Comparison of ENCODE assay signal across 8 mouse cellular contexts in genomic region chr13:48964850-48965249, GRCm38 (mm10). TPM values are rescaled to one million over a fixed set of nuclear protein-coding genes. Genes with fewer than 3 reads are reported as not detected.
DNase-seq lines count a peak whose midpoint lies in the region; ATAC-seq and TF ChIP-seq lines count a peak whose summit lies in the region.

No protein-coding gene starts in this region.

- no peak for DNase-seq in gastrocnemius, adult 2 months
- no peak for DNase-seq in gastrocnemius, adult 8-10 months (ENCODE audit: low spot score in 2 of 2)
- peak; percentile 34 for DNase-seq in CH12.LX (ENCODE audit: extremely low read depth)
- DNase-seq in hindbrain, embryonic 10.5 days (ENCODE audit: low spot score) = no peak
- DNase-seq in liver, postnatal 0 days = no peak
- no peak for DNase-seq in layer of hippocampus, adult 8-10 months (ENCODE audit: low spot score in 2 of 2)
- no peak for DNase-seq in urinary bladder, postnatal 36 days (ENCODE audit: low spot score in 2 of 2)
- DNase-seq in lung, postnatal 25 days (ENCODE audit: low spot score) = no peak

- dilution Hi-C loops in CH12.LX (cut with MboI; ENCODE audit: extremely low pct_ligation_motif_present, extremely low pct_unique_long_range_greater_than_20kb, low sequenced_read_pairs) = no loop called here

- H3K4me3 ChIP-seq in gastrocnemius, adult 2 months = peak overlapping the region; percentile 99
- peak overlapping the region; percentile 74 to 94 (median 79) for H3K4me3 ChIP-seq in CH12.LX (replicated peaks in 1 of 3; ENCODE audit: low read depth in 2 of 3, low read length in 2 of 3, poor library complexity in 1 of 3)
- peak overlapping the region; percentile 95 for H3K4me3 ChIP-seq in hindbrain, embryonic 10.5 days
- peak overlapping the region; percentile 70 for H3K4me3 ChIP-seq in liver, postnatal 0 days (ENCODE audit: low read depth, low read length)

- WGBS in hindbrain, embryonic 10.5 days = 84% methylated on average over 4 of the region's 4 CpGs
- 54% methylated on average over 4 of the region's 4 CpGs for WGBS in liver, postnatal 0 days (ENCODE audit: insufficient replicate concordance)

- no peak for TF ChIP-seq CTCF in gastrocnemius, adult 2 months (IDR thresholded peaks at IDR 0.05)
- TF ChIP-seq CTCF in CH12.LX (conservative IDR thresholded peaks at IDR 0.05 in 1 of 2, IDR thresholded peaks at IDR 0.05 in 1 of 2; ENCODE audit: low read depth in 2 of 2, low read length in 2 of 2) = no peak
- no peak for TF ChIP-seq CTCF in liver, postnatal 0 days (IDR thresholded peaks at IDR 0.05; ENCODE audit: low read depth)

- TF ChIP-seq EP300 in CH12.LX (IDR thresholded peaks at IDR 0.05; ENCODE audit: low read length) = 0 out of 2 replicates have a peak, but pooled peaks have one; percentile 12
- TF ChIP-seq EP300 in liver, postnatal 0 days (IDR thresholded peaks at IDR 0.05; ENCODE audit: low read depth) = no peak

- peak overlapping the region; percentile 99 for H3K27ac ChIP-seq in gastrocnemius, adult 2 months
- no peak overlapping the region for H3K27ac ChIP-seq in CH12.LX (ENCODE audit: insufficient read depth, low read depth)
- peak overlapping the region; percentile 50; the same call in 1 of the 2 replicates for H3K27ac ChIP-seq in hindbrain, embryonic 10.5 days
- peak overlapping the region; percentile 96 for H3K27ac ChIP-seq in liver, postnatal 0 days (ENCODE audit: low read depth)

- H3K9ac ChIP-seq in CH12.LX (ENCODE audit: insufficient read depth, low read depth) = peak overlapping the region; percentile 94
- H3K9ac ChIP-seq in liver, postnatal 0 days (replicated peaks) = peak overlapping the region; percentile 98; the same call in 1 of the 2 replicates

- H3K4me1 ChIP-seq in CH12.LX (ENCODE audit: control insufficient read depth in 1 of 2, insufficient read depth in 2 of 2) = peaks cover 16 to 49% of the 10 kb centered on the region in 2 experiments
- peaks cover 54% of the 10 kb centered on the region for H3K4me1 ChIP-seq in hindbrain, embryonic 10.5 days (replicated peaks)
- H3K4me1 ChIP-seq in liver, postnatal 0 days (ENCODE audit: insufficient read depth) = peaks cover 56% of the 10 kb centered on the region

- intact Hi-C loops in gastrocnemius, adult 2 months (cut with DNase I) = loop anchor here (5.0 kb wide), 1 partner anchor 93 kb away; the partner anchor contains the start of gene Phf2

- peaks cover 6 to 36% of the 10 kb centered on the region in 2 experiments for H3K36me3 ChIP-seq in CH12.LX (replicated peaks in 1 of 2; ENCODE audit: control insufficient read depth in 1 of 2, insufficient read depth in 1 of 2, low read length in 1 of 2)
- H3K36me3 ChIP-seq in hindbrain, embryonic 10.5 days = peaks cover 10% of the 10 kb centered on the region; the same call in 1 of the 2 replicates
- 0 out of 2 replicates have a peak, but pooled peaks cover 3% of the 10 kb centered on the region for H3K36me3 ChIP-seq in liver, postnatal 0 days (replicated peaks; ENCODE audit: insufficient read depth, low read length)

- peak overlapping the region; percentile 96 for H3K4me2 ChIP-seq in CH12.LX (ENCODE audit: insufficient read depth, low read depth, poor library complexity, severe bottlenecking)
- H3K4me2 ChIP-seq in liver, postnatal 0 days (ENCODE audit: low read depth, low read length) = peak overlapping the region; percentile 89

- H3K79me2 ChIP-seq in CH12.LX (replicated peaks; ENCODE audit: control insufficient read depth, extremely low read depth, insufficient read depth, poor library complexity, severe bottlenecking) = peaks cover 74% of the 10 kb centered on the region

- TF ChIP-seq RAD21 in CH12.LX (IDR thresholded peaks at IDR 0.05; ENCODE audit: low read depth, low read length) = no peak

- TF ChIP-seq POLR2A in CH12.LX (IDR thresholded peaks at IDR 0.05; ENCODE audit: low read depth, low read length) = no peak

- H3K27me3 ChIP-seq in CH12.LX (replicated peaks) = no peaks in the 10 kb centered on the region
- no peaks in the 10 kb centered on the region for H3K27me3 ChIP-seq in hindbrain, embryonic 10.5 days (ENCODE audit: insufficient read depth, poor library complexity, severe bottlenecking)
- no peaks in the 10 kb centered on the region for H3K27me3 ChIP-seq in liver, postnatal 0 days (ENCODE audit: insufficient read depth, low read length)

- no peak for ATAC-seq in liver, postnatal 0 days

- in situ Hi-C loops in CH12.LX (cut with MboI; ENCODE audit: low pct_ligation_motif_present, low pct_unique_long_range_greater_than_20kb, low sequenced_read_pairs) = loop anchor here (5.0 kb wide), 1 partner anchor 93 kb away; the partner anchor contains the start of gene Phf2

- no peaks in the 10 kb centered on the region for H3K9me3 ChIP-seq in CH12.LX (replicated peaks; ENCODE audit: low read length)
- no peaks in the 10 kb centered on the region for H3K9me3 ChIP-seq in hindbrain, embryonic 10.5 days
- H3K9me3 ChIP-seq in liver, postnatal 0 days (ENCODE audit: low read length) = no peaks in the 10 kb centered on the region

TF ChIP-seq in CH12.LX, 34 proteins besides CTCF, POLR2A, EP300 and RAD21:
- no peak for TF ChIP-seq SMC3 (IDR thresholded peaks at IDR 0.05; ENCODE audit: low read depth, low read length)
- TF ChIP-seq USF1 (IDR thresholded peaks at IDR 0.05; ENCODE audit: low read depth, low read length) = no peak
- no peak for TF ChIP-seq ZNF384 (IDR thresholded peaks at IDR 0.05; ENCODE audit: low read depth, low read length)
- TF ChIP-seq RCOR1 (conservative IDR thresholded peaks at IDR 0.05; ENCODE audit: low read depth, low read length) = no peak
- no peak for TF ChIP-seq CHD2 (IDR thresholded peaks at IDR 0.05; ENCODE audit: low read length)
- TF ChIP-seq CHD1 (IDR thresholded peaks at IDR 0.05; ENCODE audit: low read depth, low read length) = no peak
- TF ChIP-seq MYC (IDR thresholded peaks at IDR 0.05; ENCODE audit: low read depth, low read length) = peak; percentile 89
- TF ChIP-seq IRF4 (IDR thresholded peaks at IDR 0.05; ENCODE audit: low read depth, low read length) = no peak
- TF ChIP-seq MAFK (IDR thresholded peaks at IDR 0.05; ENCODE audit: insufficient replicate concordance, low read length) = no peak
- TF ChIP-seq SIN3A (IDR thresholded peaks at IDR 0.05; ENCODE audit: low read length) = no peak; the same call in 1 of the 2 replicates
- TF ChIP-seq E2F4 (IDR thresholded peaks at IDR 0.05; ENCODE audit: insufficient replicate concordance, low read depth, low read length) = no peak
- TF ChIP-seq ZKSCAN1 (IDR thresholded peaks at IDR 0.05; ENCODE audit: borderline replicate concordance, low read depth, low read length) = no peak
- TF ChIP-seq MAX (IDR thresholded peaks at IDR 0.05; ENCODE audit: low read length) = peak; percentile 86
- peak; percentile 40; the same call in 1 of the 2 replicates for TF ChIP-seq BHLHE40 (IDR thresholded peaks at IDR 0.05; ENCODE audit: low read depth, low read length)
- peak; percentile 78 for TF ChIP-seq MXI1 (IDR thresholded peaks at IDR 0.05; ENCODE audit: low read depth, low read length)

RNA-seq across cellular contexts. Expression of gene Fam120a, which starts 3.0 kb away (rescaled TPM):
- 100 to 1,000 TPM; 111 to 119 TPM for total RNA-seq in gastrocnemius, adult 2 months (2021)
- total RNA-seq in gastrocnemius, adult 8-10 months (2022) = 100 to 1,000 TPM; 110 to 144 (median 118) TPM
- total RNA-seq in CH12.LX (2012; rRNA removed) = 82.6 and 83.2 TPM in 2 replicates
- 70.0 and 74.9 TPM in 2 replicates for total RNA-seq in CH12.LX (2014; rRNA removed)
- 116 and 122 TPM in 2 replicates for polyA plus RNA-seq in CH12.LX (2012; ENCODE audit: insufficient read length, low read depth)
- 11.9 and 13.7 TPM in 2 replicates for polyA plus RNA-seq in hindbrain, embryonic 10.5 days (2016; fragmentation: Nextera tagmentation; extraction: Ambion mirVana)
- polyA plus RNA-seq in liver, postnatal 0 days (2015; fragmentation: Nextera tagmentation; extraction: Ambion mirVana) = 13.1 and 13.3 TPM in 2 replicates
- 100 to 1,000 TPM; 103 to 110 (median 105) TPM for total RNA-seq in layer of hippocampus, adult 8-10 months (2022)
